Mouse (Mus musculus) ES-E14 (cell line): ENCODE results near the gene Tbck.

Experiments
- CHD2 ChIP-seq: IDR thresholded peaks from 2 replicates; pipeline ENCODE4 v1.6.1; 2014; ENCODE audit warnings: mild to moderate bottlenecking, low read depth, low read length, inconsistent platforms
- HCFC1 ChIP-seq: IDR thresholded peaks from 2 replicates; pipeline ENCODE4 v1.6.1; 2012; ENCODE audit warnings: low read length, inconsistent platforms, borderline replicate concordance; ENCODE audit not compliant: insufficient read depth
- MAFK ChIP-seq: IDR thresholded peaks from 2 replicates; pipeline ENCODE4 v1.6.1; 2014; ENCODE audit warnings: mild to moderate bottlenecking, low read depth, low read length, inconsistent platforms; ENCODE audit not compliant: insufficient read depth
- ZC3H11A ChIP-seq: IDR thresholded peaks from 2 replicates; pipeline ENCODE4 v1.6.1; 2012; ENCODE audit warnings: low read depth, mild to moderate bottlenecking, inconsistent platforms, low read length, borderline replicate concordance
- ZNF384 ChIP-seq: IDR thresholded peaks from 2 replicates; pipeline ENCODE4 v1.6.1; 2012; ENCODE audit warnings: low read depth, low read length, inconsistent platforms

DNA sequence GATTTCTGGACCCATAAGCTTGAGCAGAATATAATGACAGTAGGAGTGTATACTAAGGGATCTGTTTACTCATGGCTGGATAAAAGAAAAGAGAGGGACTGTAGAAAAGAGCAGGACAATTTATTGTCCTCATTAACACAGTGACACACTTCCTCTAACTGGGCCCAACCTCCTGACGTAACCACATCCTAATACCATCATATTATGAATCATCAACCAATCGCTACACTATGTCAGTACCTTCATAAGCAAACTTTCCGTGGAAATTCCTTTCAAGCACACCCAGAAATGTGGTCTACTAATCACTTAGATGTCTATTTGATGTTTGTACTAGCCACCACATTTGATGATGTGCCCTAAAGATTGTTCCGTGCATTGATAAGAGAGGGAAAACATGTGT, 107.2 kb downstream of the Tbck start:
- TF ChIP-seq ZNF384 (no peak), MAFK (no peak), ZC3H11A (no peak), CHD2 (no peak), HCFC1 (no peak)
